18 mouse cellular contexts compared by ENCODE assay signal in the genomic region with DNA sequence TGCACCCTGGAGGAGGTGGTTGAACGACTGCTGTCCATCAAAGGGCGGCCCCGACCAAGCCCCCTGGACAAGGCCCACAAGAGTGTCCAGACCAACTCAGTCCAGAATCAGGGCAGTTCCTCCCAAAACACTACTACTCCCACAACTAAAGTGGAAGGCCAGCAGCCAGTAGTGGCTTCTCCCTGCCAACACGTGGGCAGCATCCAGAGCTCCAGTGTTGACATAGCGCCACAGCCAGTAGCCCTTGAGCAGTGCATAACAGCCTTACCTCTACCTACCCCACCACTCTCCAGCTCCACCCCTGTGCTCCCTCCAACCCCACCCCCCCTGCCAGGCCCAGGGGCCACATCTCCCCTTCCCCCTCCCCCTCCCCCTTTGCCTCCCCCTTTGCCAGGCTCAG.
"Had no signal": no experiment of that assay in that cellular context is flagged by ENCODE, and none has a peak within 500 bp of the region (broad histone marks: within the 10 kb centered on the region; RNA-seq: fewer than 3 reads in every experiment).

No protein-coding gene starts in this region.

- DNase-seq: kidney, adult 18-20 months; kidney, adult 9 months; kidney, postnatal 14 days; left cerebral cortex, postnatal 4 days; liver, embryonic 13.5 days; right cerebral cortex, adult 18-20 months; right cerebral cortex, postnatal 14 days; right cerebral cortex, postnatal 4 days; thymus, postnatal 36 days had no signal

- H3K27ac ChIP-seq: limb, embryonic 12.5 days; limb, embryonic 15.5 days; liver, embryonic 13.5 days; lung, embryonic 15.5 days; macrophage; midbrain, embryonic 12.5 days; midbrain, embryonic 15.5 days; neural tube, embryonic 12.5 days; neural tube, embryonic 15.5 days; stomach, postnatal 0 days had no signal

- H3K4me3 ChIP-seq: limb, embryonic 12.5 days; limb, embryonic 15.5 days; liver, embryonic 13.5 days; lung, embryonic 15.5 days; midbrain, embryonic 12.5 days; midbrain, embryonic 15.5 days; neural tube, embryonic 12.5 days; neural tube, embryonic 15.5 days had no signal

- H3K4me1 ChIP-seq: midbrain, embryonic 12.5 days; midbrain, embryonic 15.5 days had no signal

- H3K27me3 ChIP-seq: limb, embryonic 12.5 days; limb, embryonic 15.5 days; liver, embryonic 13.5 days; lung, embryonic 15.5 days; midbrain, embryonic 15.5 days; neural tube, embryonic 12.5 days; neural tube, embryonic 15.5 days had no signal

- H3K36me3 ChIP-seq: limb, embryonic 12.5 days; lung, embryonic 15.5 days; midbrain, embryonic 12.5 days; midbrain, embryonic 15.5 days; neural tube, embryonic 12.5 days; neural tube, embryonic 15.5 days had no signal
